Mouse (Mus musculus): ENCODE data around the gene Ybx1. TPM values are rescaled to one million over a fixed set of nuclear protein-coding genes. Genes with fewer than 3 reads are reported as not detected.

Ybx1 gene
- total RNA-seq (2023), result 100 to 1,000 TPM; 321 to 325 TPM

GRCm38 (mm10) chr4:119294415-119295133, at the start of gene Ybx1:
TSS of gene Ybx1 (minus strand) at chr4:119294604.

GRCm38 (mm10) chr4:119320131-119320830, 25.9 kb upstream of the Ybx1 start, which contains the start of gene Ppih:
TSS of gene Ppih (minus strand) at chr4:119320546.

GRCm38 (mm10) chr4:119255351-119255750, 39.1 kb downstream of the Ybx1 start, which contains the start of gene Cldn19:
TSS of gene Cldn19 (plus strand) at chr4:119255414.

GRCm38 (mm10) chr4:119232410-119233255, 61.8 kb downstream of the Ybx1 start, which contains the start of the genes AU022252 and P3h1:
TSS of gene AU022252 (minus strand) at chr4:119232712.
TSS of gene P3h1 (plus strand) at chr4:119232915.

Other genes starting within 250 kb of the Ybx1 start
- 10 to 100 TPM; 16.5 to 24.6 TPM for gene Slc2a1, start 185.9 kb downstream of the Ybx1 start, total RNA-seq (2023)
- gene Zfp691, start 120.4 kb downstream of the Ybx1 start, total RNA-seq (2023), result 1 to 10 TPM; 4.3 to 6.2 TPM
- gene Ermap, start 104.6 kb downstream of the Ybx1 start, total RNA-seq (2023), result 10 to 100 TPM; 37.8 to 65.9 TPM
- gene Svbp, start 99.3 kb downstream of the Ybx1 start, total RNA-seq (2023), result 10 to 100 TPM; 11.6 to 17.7 TPM
- not detected for gene Tmem269, start 76.4 kb downstream of the Ybx1 start, total RNA-seq (2023)
- gene AU022252, start 61.9 kb downstream of the Ybx1 start, total RNA-seq (2023), result 1 to 10 TPM; 4.4 to 4.9 TPM
- 1 to 10 TPM; 3.4 to 4.8 TPM for gene P3h1, start 61.7 kb downstream of the Ybx1 start, total RNA-seq (2023)
- not detected for gene Cldn19, start 39.2 kb downstream of the Ybx1 start, total RNA-seq (2023)
- 10 to 100 TPM; 18.9 to 23.9 TPM for gene Ppih, start 25.9 kb upstream of the Ybx1 start, total RNA-seq (2023)
- gene Ccdc30, start 120.9 kb upstream of the Ybx1 start, total RNA-seq (2023), result not detected
- 1 to 10 TPM; 1.7 to 1.8 TPM for gene Ppcs, start 127.8 kb upstream of the Ybx1 start, total RNA-seq (2023)
- gene Zmynd12, start 128.2 kb upstream of the Ybx1 start, total RNA-seq (2023), result not detected
- gene Rimkla, start 198.0 kb upstream of the Ybx1 start, total RNA-seq (2023), result not detected
- gene Foxj3, start 242.4 kb upstream of the Ybx1 start, total RNA-seq (2023), result 10 to 100 TPM; 24.4 to 30.4 TPM
- 1 to 10 TPM in 1 of 2 experiments, under 1 TPM in 1; 0.79 to 2.3 TPM for gene Frg2f1, start 244.9 kb upstream of the Ybx1 start, total RNA-seq (2023)

Data from neutrophil, adult 83 days (primary cell).